In genomic region chr5:34985867-34986266, GRCm38 (mm10) we compare ENCODE assay signal across 9 mouse cellular contexts. TPM values are rescaled to one million over a fixed set of nuclear protein-coding genes. Genes with fewer than 3 reads are reported as not detected.
DNase-seq lines count a peak whose midpoint lies in the region; ATAC-seq and TF ChIP-seq lines count a peak whose summit lies in the region.
"Had no signal": no experiment of that assay in that cellular context is flagged by ENCODE, and none has a peak within 500 bp of the region (broad histone marks: within the 10 kb centered on the region; RNA-seq: fewer than 3 reads in every experiment).

No protein-coding gene starts in this region.

- H3K9me3 ChIP-seq in CH12.LX (replicated peaks; ENCODE audit: low read length) = no peaks in the 10 kb centered on the region
- no peaks in the 10 kb centered on the region for H3K9me3 ChIP-seq in lung, embryonic 16.5 days (ENCODE audit: control insufficient read depth, low read length)
- H3K9me3 ChIP-seq: limb, embryonic 12.5 days had no signal

- no peak for TF ChIP-seq POLR2A in CH12.LX (IDR thresholded peaks at IDR 0.05; ENCODE audit: low read depth, low read length)

- H3K27me3 ChIP-seq in CH12.LX (replicated peaks) = peaks cover 8% of the 10 kb centered on the region
- no peaks in the 10 kb centered on the region for H3K27me3 ChIP-seq in lung, embryonic 16.5 days (ENCODE audit: control insufficient read depth, insufficient read depth, low read depth, low read length)
- H3K27me3 ChIP-seq: limb, embryonic 12.5 days had no signal

- H3K9ac ChIP-seq in CH12.LX (ENCODE audit: insufficient read depth, low read depth) = no peak overlapping the region
- H3K9ac ChIP-seq in lung, embryonic 16.5 days (ENCODE audit: low read length) = no peak overlapping the region
- H3K9ac ChIP-seq: limb, embryonic 12.5 days had no signal

- no peaks in the 10 kb centered on the region for H3K79me2 ChIP-seq in CH12.LX (replicated peaks; ENCODE audit: control insufficient read depth, extremely low read depth, insufficient read depth, poor library complexity, severe bottlenecking)

- dilution Hi-C loops in CH12.LX (cut with MboI; ENCODE audit: extremely low pct_ligation_motif_present, extremely low pct_unique_long_range_greater_than_20kb, low sequenced_read_pairs) = no loop called here

- no peak overlapping the region for H3K27ac ChIP-seq in CH12.LX (ENCODE audit: insufficient read depth, low read depth)
- H3K27ac ChIP-seq in lung, embryonic 16.5 days (ENCODE audit: low read length) = no peak overlapping the region
- H3K27ac ChIP-seq: limb, embryonic 12.5 days had no signal

- DNase-seq in CH12.LX (ENCODE audit: extremely low read depth) (peak; percentile 74), adipocyte (ENCODE audit: low spot score) (peak; percentile 82)
- peak; percentile 50 to 72 for DNase-seq in heart, adult 9 months (ENCODE audit: low spot score in 2 of 2)
- peak; percentile 35 to 76 for DNase-seq in layer of hippocampus, adult 8-10 months (ENCODE audit: low spot score in 2 of 2)
- peak; percentile 87 for DNase-seq in right cerebral cortex, postnatal 14 days
- peak; percentile 50 for DNase-seq in urinary bladder, postnatal 10 days (ENCODE audit: low spot score)

- no peaks in the 10 kb centered on the region; a peak in 2 of 4 replicates for H3K4me1 ChIP-seq in CH12.LX (ENCODE audit: control insufficient read depth in 1 of 2, insufficient read depth in 2 of 2)
- peaks cover 2% of the 10 kb centered on the region; the same call in 1 of the 2 replicates for H3K4me1 ChIP-seq in lung, embryonic 16.5 days (replicated peaks; ENCODE audit: control insufficient read depth, insufficient read depth, low read length)

- WGBS in lung, embryonic 16.5 days = 38% methylated on average over 2 of the region's 2 CpGs

- H3K4me3 ChIP-seq in CH12.LX (replicated peaks in 1 of 3; ENCODE audit: low read depth in 2 of 3, low read length in 2 of 3, poor library complexity in 1 of 3) = no peak overlapping the region
- H3K4me3 ChIP-seq in lung, embryonic 16.5 days (ENCODE audit: low read length) = no peak overlapping the region
- H3K4me3 ChIP-seq: limb, embryonic 12.5 days had no signal

- in situ Hi-C loops in CH12.LX (cut with MboI; ENCODE audit: low pct_ligation_motif_present, low pct_unique_long_range_greater_than_20kb, low sequenced_read_pairs) = loop anchor here (5.0 kb wide), 1 partner anchor 46 kb away; no protein-coding TSS in a partner anchor

- TF ChIP-seq RAD21 in CH12.LX (IDR thresholded peaks at IDR 0.05; ENCODE audit: low read depth, low read length) = peak; percentile 96

- peak; percentile 58 to 97; a peak in 3 of 4 replicates for TF ChIP-seq CTCF in CH12.LX (conservative IDR thresholded peaks at IDR 0.05 in 1 of 2, IDR thresholded peaks at IDR 0.05 in 1 of 2; ENCODE audit: low read depth in 2 of 2, low read length in 2 of 2)

- no peak overlapping the region for H3K4me2 ChIP-seq in CH12.LX (ENCODE audit: insufficient read depth, low read depth, poor library complexity, severe bottlenecking)
- H3K4me2 ChIP-seq in lung, embryonic 16.5 days (ENCODE audit: low read depth, low read length) = no peak overlapping the region
- H3K4me2 ChIP-seq: limb, embryonic 12.5 days had no signal

- peak; percentile 31; the same call in 1 of the 2 replicates for ATAC-seq in common myeloid progenitor, adult 5-6 weeks (replicated peaks; ENCODE audit: low read depth, poor library complexity, severe bottlenecking)
- peak; percentile 32; the same call in 1 of the 2 replicates for ATAC-seq in lung, embryonic 16.5 days (ENCODE audit: low read depth)

- H3K36me3 ChIP-seq in CH12.LX (replicated peaks in 1 of 2; ENCODE audit: control insufficient read depth in 1 of 2, insufficient read depth in 1 of 2, low read length in 1 of 2) = no peaks in the 10 kb centered on the region
- H3K36me3 ChIP-seq in lung, embryonic 16.5 days (ENCODE audit: control insufficient read depth, insufficient read depth, low read length) = peaks cover 6% of the 10 kb centered on the region; the same call in 1 of the 2 replicates

- TF ChIP-seq EP300 in CH12.LX (IDR thresholded peaks at IDR 0.05; ENCODE audit: low read length) = no peak

TF ChIP-seq in CH12.LX, 34 proteins besides CTCF, POLR2A, EP300 and RAD21:
- no peak for TF ChIP-seq MXI1 (IDR thresholded peaks at IDR 0.05; ENCODE audit: low read depth, low read length)
- TF ChIP-seq GABPA (IDR thresholded peaks at IDR 0.05; ENCODE audit: insufficient replicate concordance, low read depth, low read length) = no peak
- 0 out of 2 replicates have a peak, but pooled peaks have one; percentile 14 for TF ChIP-seq MEF2A (IDR thresholded peaks at IDR 0.05; ENCODE audit: borderline replicate concordance, low read depth, low read length)
- TF ChIP-seq RCOR1 (conservative IDR thresholded peaks at IDR 0.05; ENCODE audit: low read depth, low read length) = no peak
- TF ChIP-seq TCF12 (IDR thresholded peaks at IDR 0.05; ENCODE audit: low read depth, low read length) = no peak
- no peak for TF ChIP-seq ELF1 (IDR thresholded peaks at IDR 0.05; ENCODE audit: low read depth, low read length)
- 0 out of 2 replicates have a peak, but pooled peaks have one; percentile 17 for TF ChIP-seq MAZ (IDR thresholded peaks at IDR 0.05; ENCODE audit: low read depth, low read length)
- peak; percentile 63; the same call in 1 of the 2 replicates for TF ChIP-seq NELFE (IDR thresholded peaks at IDR 0.05; ENCODE audit: low read depth, low read length)
- no peak for TF ChIP-seq E2F4 (IDR thresholded peaks at IDR 0.05; ENCODE audit: insufficient replicate concordance, low read depth, low read length)
- no peak for TF ChIP-seq HCFC1 (IDR thresholded peaks at IDR 0.05; ENCODE audit: low read depth, low read length)
- no peak for TF ChIP-seq JUN (IDR thresholded peaks at IDR 0.05; ENCODE audit: insufficient read depth, low read depth, low read length)
- TF ChIP-seq POLR2AphosphoS2 (IDR thresholded peaks at IDR 0.05; ENCODE audit: low read depth, low read length) = no peak
- no peak for TF ChIP-seq ZKSCAN1 (IDR thresholded peaks at IDR 0.05; ENCODE audit: borderline replicate concordance, low read depth, low read length)
- no peak for TF ChIP-seq USF1 (IDR thresholded peaks at IDR 0.05; ENCODE audit: low read depth, low read length)
- no peak for TF ChIP-seq IRF4 (IDR thresholded peaks at IDR 0.05; ENCODE audit: low read depth, low read length)
- peak; percentile 94 for TF ChIP-seq ZC3H11A (IDR thresholded peaks at IDR 0.05; ENCODE audit: low read depth, low read length)
- no peak for TF ChIP-seq KAT2A (IDR thresholded peaks at IDR 0.05; ENCODE audit: insufficient replicate concordance, low read length)
- TF ChIP-seq SIN3A (IDR thresholded peaks at IDR 0.05; ENCODE audit: low read length) = no peak
- no peak for TF ChIP-seq NRF1 (IDR thresholded peaks at IDR 0.05; ENCODE audit: low read depth, low read length)
- no peak for TF ChIP-seq MAX (IDR thresholded peaks at IDR 0.05; ENCODE audit: low read length)
- no peak for TF ChIP-seq BHLHE40 (IDR thresholded peaks at IDR 0.05; ENCODE audit: low read depth, low read length)
- no peak for TF ChIP-seq PAX5 (IDR thresholded peaks at IDR 0.05; ENCODE audit: low read length)
- no peak for TF ChIP-seq MYC (IDR thresholded peaks at IDR 0.05; ENCODE audit: low read depth, low read length)
- TF ChIP-seq UBTF (IDR thresholded peaks at IDR 0.05; ENCODE audit: low read depth, low read length) = no peak
- TF ChIP-seq SMC3 (IDR thresholded peaks at IDR 0.05; ENCODE audit: low read depth, low read length) = peak; percentile 99
- TF ChIP-seq ZNF384 (IDR thresholded peaks at IDR 0.05; ENCODE audit: low read depth, low read length) = no peak
- TF ChIP-seq ETS1 (conservative IDR thresholded peaks at IDR 0.05; ENCODE audit: low read depth, low read length) = no peak
- no peak for TF ChIP-seq TBP (conservative IDR thresholded peaks at IDR 0.05; ENCODE audit: low read depth, low read length)
- no peak for TF ChIP-seq CHD1 (IDR thresholded peaks at IDR 0.05; ENCODE audit: low read depth, low read length)
- TF ChIP-seq USF2 (conservative IDR thresholded peaks at IDR 0.05; ENCODE audit: low read depth, low read length) = no peak
- no peak for TF ChIP-seq CHD2 (IDR thresholded peaks at IDR 0.05; ENCODE audit: low read length)
- no peak for TF ChIP-seq ZMIZ1 (IDR thresholded peaks at IDR 0.05; ENCODE audit: low read depth, low read length)
- no peak for TF ChIP-seq JUND (conservative IDR thresholded peaks at IDR 0.05; ENCODE audit: low read depth, low read length)
- no peak for TF ChIP-seq MAFK (IDR thresholded peaks at IDR 0.05; ENCODE audit: insufficient replicate concordance, low read length)

RNA-seq across cellular contexts. Expression of gene Rgs12, which starts 36.6 kb away (rescaled TPM):
- total RNA-seq in CH12.LX (2012; rRNA removed) (5.9 and 6.8 TPM in 2 replicates), CH12.LX (2014; rRNA removed) (9.8 and 10.1 TPM in 2 replicates)
- polyA plus RNA-seq in CH12.LX (2012; ENCODE audit: insufficient read length, low read depth) = 8.1 and 8.3 TPM in 2 replicates
- total RNA-seq in common myeloid progenitor, adult 5-6 weeks (2017) = 20.7 and 24.2 TPM in 2 replicates
- 10 to 100 TPM; 38.8 to 53.3 (median 42.3) TPM for total RNA-seq in layer of hippocampus, adult 8-10 months (2022)
- polyA plus RNA-seq in lung, embryonic 16.5 days (2015; fragmentation: Nextera tagmentation; extraction: Ambion mirVana) = 34.3 and 34.7 TPM in 2 replicates

RNA-seq across cellular contexts. Expression of gene Hgfac, which starts 55.4 kb away (rescaled TPM):
- total RNA-seq in CH12.LX (2012; rRNA removed) = 0.21 TPM in 1 of 2 replicates, not detected in the other
- total RNA-seq in CH12.LX (2014; rRNA removed) = not detected in 2 replicates
- polyA plus RNA-seq in CH12.LX (2012; ENCODE audit: insufficient read length, low read depth) = not detected in 2 replicates
- total RNA-seq in common myeloid progenitor, adult 5-6 weeks (2017) = 0.18 and 1.1 TPM in 2 replicates
- 1 to 10 TPM in 2 of 4 experiments, under 1 TPM in 2; 0.57 to 1.2 (median 0.90) TPM for total RNA-seq in layer of hippocampus, adult 8-10 months (2022)
- 0.84 and 3.2 TPM in 2 replicates for polyA plus RNA-seq in lung, embryonic 16.5 days (2015; fragmentation: Nextera tagmentation; extraction: Ambion mirVana)
